Mouse (Mus musculus): ENCODE data around the gene Slc38a9. TPM values are rescaled to one million over a fixed set of nuclear protein-coding genes. Genes with fewer than 3 reads are reported as not detected.

Slc38a9 gene
- polyA plus RNA-seq, 1 experiment = 1.1 TPM

DNA sequence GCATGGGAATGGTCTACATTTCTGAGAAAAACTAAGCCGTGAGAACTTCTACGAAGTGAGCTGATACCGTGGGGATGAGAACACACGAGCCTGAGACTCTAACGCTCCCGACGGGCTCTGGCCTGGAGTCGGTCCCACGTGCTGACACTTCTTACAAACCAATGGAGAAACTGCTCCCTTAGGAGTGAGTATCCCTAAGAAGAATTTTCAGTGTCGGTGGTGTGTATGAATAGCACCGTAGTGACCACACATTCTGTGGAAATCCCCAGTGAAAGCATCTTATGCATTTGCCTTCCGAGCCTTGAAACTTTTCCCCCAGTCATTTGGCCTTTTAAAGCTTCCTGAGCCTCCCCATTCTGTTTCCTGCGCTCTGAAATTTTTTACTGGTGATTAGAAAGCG, 112.3 kb downstream of the Slc38a9 start:
- peaks cover 4% of the 10 kb centered on the region for H3K27me3 ChIP-seq (replicated peaks)
- H3K4me3 ChIP-seq (replicated peaks) = no peak overlapping the region
- H3K36me3 ChIP-seq (replicated peaks; ENCODE audit: low read length) = no peaks in the 10 kb centered on the region
- 0 out of 2 replicates have a peak, but pooled peaks cover 2% of the 10 kb centered on the region for H3K4me1 ChIP-seq
- H3K9me3 ChIP-seq = peaks cover 3% of the 10 kb centered on the region; the same call in 1 of the 2 replicates
- TF ChIP-seq GATA1 (IDR thresholded peaks at IDR 0.05; ENCODE audit: borderline replicate concordance, low read length) = no peak
- no peak for TF ChIP-seq FLI1 (IDR thresholded peaks at IDR 0.05; ENCODE audit: low read length)

GRCm38 (mm10) chr13:112773991-112774675, 113.6 kb downstream of the Slc38a9 start:
- peaks cover 4% of the 10 kb centered on the region for H3K27me3 ChIP-seq (replicated peaks)
- no peak for TF ChIP-seq GATA1 (IDR thresholded peaks at IDR 0.05; ENCODE audit: borderline replicate concordance, low read length)
- H3K4me3 ChIP-seq (replicated peaks) = no peak overlapping the region
- 0 out of 2 replicates have a peak, but pooled peaks cover 2% of the 10 kb centered on the region for H3K4me1 ChIP-seq
- no peaks in the 10 kb centered on the region for H3K36me3 ChIP-seq (replicated peaks; ENCODE audit: low read length)
- no peaks in the 10 kb centered on the region for H3K9me3 ChIP-seq

DNA sequence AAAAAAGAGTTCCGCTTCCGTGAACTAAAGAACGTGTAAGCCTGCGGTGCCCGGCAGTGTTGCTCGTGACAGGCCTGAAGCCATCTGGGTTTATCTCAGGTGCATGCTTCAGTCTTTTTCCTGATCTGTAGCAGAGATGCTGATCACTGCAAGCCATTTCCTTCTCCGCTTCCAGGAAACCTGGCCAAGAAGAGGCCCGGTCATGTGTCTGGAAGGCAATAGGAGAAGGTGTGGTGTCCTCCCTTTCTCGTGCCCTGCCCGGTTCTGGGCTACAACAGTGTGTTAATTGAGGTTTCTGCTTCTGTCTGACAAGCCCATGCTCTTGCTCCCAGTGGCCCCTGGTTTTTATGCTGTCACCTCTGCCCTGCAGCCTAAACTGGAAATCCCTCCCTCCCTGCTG, 115.3 kb downstream of the Slc38a9 start:
- H3K9me3 ChIP-seq = no peaks in the 10 kb centered on the region
- no peaks in the 10 kb centered on the region for H3K4me1 ChIP-seq
- peaks cover 6% of the 10 kb centered on the region for H3K27me3 ChIP-seq (replicated peaks)
- H3K36me3 ChIP-seq (replicated peaks; ENCODE audit: low read length) = no peaks in the 10 kb centered on the region
- H3K4me3 ChIP-seq (replicated peaks) = no peak overlapping the region
- TF ChIP-seq GATA1 (IDR thresholded peaks at IDR 0.05; ENCODE audit: borderline replicate concordance, low read length) (no peak), FLI1 (IDR thresholded peaks at IDR 0.05; ENCODE audit: low read length) (no peak)

- Histone ChIP-seq H3K36me3 (replicated peaks; ENCODE audit: low read length) (no peaks in the 10 kb centered on the region), H3K27me3 (replicated peaks) (peaks cover 6% of the 10 kb centered on the region), H3K4me3 (replicated peaks) (no peak overlapping the region), H3K4me1 (no peaks in the 10 kb centered on the region), H3K9me3 (no peaks in the 10 kb centered on the region)
- TF ChIP-seq GATA1 (IDR thresholded peaks at IDR 0.05; ENCODE audit: borderline replicate concordance, low read length) (no peak), FLI1 (IDR thresholded peaks at IDR 0.05; ENCODE audit: low read length) (no peak)
Observed at GRCm38 (mm10) chr13:112778407-112778806, 117.9 kb downstream of the Slc38a9 start.

DNA sequence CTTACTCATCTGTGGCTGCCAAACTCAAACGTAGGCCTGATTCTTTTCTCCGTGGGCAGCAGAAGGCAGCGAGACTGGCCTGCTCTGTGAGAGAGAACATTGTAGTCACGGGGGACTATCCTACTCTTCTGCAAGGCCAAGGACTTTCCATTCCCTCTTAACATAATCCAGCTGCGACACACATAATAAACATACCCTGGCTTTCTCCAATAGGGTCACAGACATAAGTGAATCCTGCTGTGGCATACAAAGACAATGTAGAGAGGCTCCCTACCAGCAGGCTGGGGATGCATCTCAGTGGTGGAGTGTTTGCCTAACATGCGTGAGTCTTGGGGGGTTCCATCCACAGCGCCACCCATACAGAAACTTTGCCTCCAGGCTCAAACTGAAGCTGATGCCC, 124.8 kb downstream of the Slc38a9 start:
- Histone ChIP-seq H3K4me1 (no peaks in the 10 kb centered on the region), H3K36me3 (replicated peaks; ENCODE audit: low read length) (no peaks in the 10 kb centered on the region), H3K4me3 (replicated peaks) (no peak overlapping the region), H3K9me3 (no peaks in the 10 kb centered on the region), H3K27me3 (replicated peaks) (peaks cover 6% of the 10 kb centered on the region)
- TF ChIP-seq FLI1 (IDR thresholded peaks at IDR 0.05; ENCODE audit: low read length) (no peak), GATA1 (IDR thresholded peaks at IDR 0.05; ENCODE audit: borderline replicate concordance, low read length) (no peak)

DNA sequence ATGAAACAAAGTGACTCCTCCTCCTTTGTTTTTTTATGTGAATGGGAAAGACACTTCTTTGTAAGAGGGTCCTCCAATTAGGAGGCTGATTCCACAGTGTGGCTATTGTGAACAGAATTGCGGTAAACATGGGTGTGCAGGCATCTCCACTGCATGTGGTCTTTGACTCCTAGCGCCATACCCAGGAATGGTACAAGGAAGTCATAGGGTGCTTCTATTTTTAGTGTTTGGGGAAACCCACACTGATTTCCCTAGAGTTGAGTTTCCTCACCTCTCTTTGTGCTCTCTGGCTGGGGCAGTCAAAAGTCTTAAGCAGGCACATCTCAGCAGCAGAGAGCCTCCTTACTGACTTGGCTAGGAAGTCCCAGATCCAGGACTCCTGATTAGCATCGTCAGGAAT, 125.6 kb downstream of the Slc38a9 start:
- Histone ChIP-seq H3K27me3 (replicated peaks) (peaks cover 6% of the 10 kb centered on the region), H3K9me3 (no peaks in the 10 kb centered on the region), H3K4me3 (replicated peaks) (no peak overlapping the region), H3K4me1 (no peaks in the 10 kb centered on the region), H3K36me3 (replicated peaks; ENCODE audit: low read length) (no peaks in the 10 kb centered on the region)
- TF ChIP-seq GATA1 (IDR thresholded peaks at IDR 0.05; ENCODE audit: borderline replicate concordance, low read length) (no peak), FLI1 (IDR thresholded peaks at IDR 0.05; ENCODE audit: low read length) (no peak)

DNA sequence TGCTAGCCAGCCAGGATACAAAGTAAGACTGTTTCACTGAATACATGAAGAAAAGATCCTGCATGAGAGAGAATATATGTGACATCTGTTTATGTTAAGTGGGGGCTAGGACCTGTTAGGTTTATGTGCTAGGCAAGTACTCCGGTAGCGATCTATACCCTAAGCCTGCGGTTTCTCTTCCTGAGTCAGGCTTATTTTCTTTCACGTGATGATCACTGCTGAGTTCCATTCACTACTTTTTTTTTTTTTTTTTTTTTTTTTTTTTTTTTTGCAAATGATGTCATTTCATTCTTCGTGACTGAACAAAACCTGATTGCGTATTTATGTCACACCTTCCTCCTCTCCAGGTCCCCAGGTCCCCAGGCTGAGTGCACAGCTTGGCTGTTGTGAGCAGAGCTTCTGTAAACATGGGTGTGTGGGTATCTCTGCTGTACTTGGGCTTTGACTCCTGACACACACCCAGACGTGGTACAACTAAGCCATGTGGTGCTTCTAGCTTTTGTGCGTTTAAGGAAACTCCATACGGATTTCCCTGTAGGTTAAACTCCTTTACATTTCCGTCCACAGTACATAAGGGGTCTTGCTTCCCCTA, 126.5 kb downstream of the Slc38a9 start:
- Histone ChIP-seq H3K9me3 (no peaks in the 10 kb centered on the region), H3K4me1 (no peaks in the 10 kb centered on the region), H3K4me3 (replicated peaks) (no peak overlapping the region), H3K27me3 (replicated peaks) (peaks cover 6% of the 10 kb centered on the region), H3K36me3 (replicated peaks; ENCODE audit: low read length) (no peaks in the 10 kb centered on the region)
- TF ChIP-seq FLI1 (IDR thresholded peaks at IDR 0.05; ENCODE audit: low read length) (no peak), GATA1 (IDR thresholded peaks at IDR 0.05; ENCODE audit: borderline replicate concordance, low read length) (no peak)

Other genes with a start within 250 kb of the Slc38a9 start
- gene Il6st, start 196.7 kb upstream of the Slc38a9 start, polyA plus RNA-seq (2012; ENCODE audit: insufficient read depth, low replicate concordance) = 0.86 and 2.2 TPM in 2 replicates
- gene Il31ra, start 66.4 kb upstream of the Slc38a9 start, polyA plus RNA-seq (2012; ENCODE audit: insufficient read depth, low replicate concordance) = 0.89 TPM in 1 of 2 replicates, not detected in the other
- gene Ddx4, start 8.3 kb upstream of the Slc38a9 start, polyA plus RNA-seq (2012; ENCODE audit: insufficient read depth, low replicate concordance) = not detected in 2 replicates
- not detected in 2 replicates for gene Plpp1, start 140.0 kb downstream of the Slc38a9 start, polyA plus RNA-seq (2012; ENCODE audit: insufficient read depth, low replicate concordance)

Data from megakaryocyte, embryonic 14.5 days (primary cell).